Mouse (Mus musculus) limb, embryonic 11.5 days (tissue): ENCODE results near the gene Mfsd5. TPM values are rescaled to one million over a fixed set of nuclear protein-coding genes. Genes with fewer than 3 reads are reported as not detected.
A peak's percentile ranks its signal among the peaks of the same experiment; 100 is the strongest.

Experiments used
- ATAC-seq: fragments of 200-750 bp; cut with Nextera tagmentation; 2 replicates; pipeline ENCODE4 v1.8.0; 2017; ENCODE audit warnings: low read depth; ENCODE audit not compliant: insufficient number of reproducible peaks, low FRiP score, low TSS enrichment
- DNase-seq: peaks from one replicate; pipeline ENCODE4 v3.0.0-alpha.2; 2015; ENCODE audit warnings: low spot score
- H3K27ac ChIP-seq: fragments of 300-500 bp; sonication (generic); replicated peaks from 2 replicates; pipeline ENCODE4 v1.5.1; 2014; ENCODE audit warnings: low read depth, mild to moderate bottlenecking, low read length
- H3K27me3 ChIP-seq: fragments of 300-500 bp; sonication (generic); 2 replicates; pipeline ENCODE4 v1.6.1; 2014; ENCODE audit warnings: mild to moderate bottlenecking, low read length, mixed read lengths; ENCODE audit not compliant: control insufficient read depth, insufficient read depth
- H3K36me3 ChIP-seq: fragments of 300-500 bp; sonication (generic); 2 replicates; pipeline ENCODE4 v1.6.1; 2014; ENCODE audit warnings: mild to moderate bottlenecking, low read length, moderate library complexity, mixed read lengths; ENCODE audit not compliant: control insufficient read depth, insufficient read depth
- H3K4me1 ChIP-seq: fragments of 300-500 bp; sonication (generic); 2 replicates; pipeline ENCODE4 v1.6.1; 2014; ENCODE audit warnings: low read length, mixed read lengths; ENCODE audit not compliant: control insufficient read depth, insufficient read depth
- H3K4me2 ChIP-seq: fragments of 300-500 bp; sonication (generic); 2 replicates; pipeline ENCODE4 v1.6.1; 2014; ENCODE audit warnings: low read depth, mild to moderate bottlenecking, moderate library complexity; ENCODE audit not compliant: severe bottlenecking
- H3K4me3 ChIP-seq: fragments of 300-500 bp; sonication (generic); 2 replicates; pipeline ENCODE4 v1.5.1; 2014; ENCODE audit warnings: low read depth, low read length
- H3K9ac ChIP-seq: fragments of 300-500 bp; sonication (generic); 2 replicates; pipeline ENCODE4 v1.6.1; 2014; ENCODE audit warnings: mild to moderate bottlenecking, low read length
- H3K9me3 ChIP-seq: fragments of 300-500 bp; sonication (generic); 2 replicates; pipeline ENCODE4 v1.6.1; 2016; ENCODE audit warnings: low read length; ENCODE audit not compliant: control insufficient read depth
- WGBS: fragments of 180-500 bp; shearing (Covaris S2); extraction: QIAGEN DNeasy Blood & Tissue Kit; methylation state at CpG from one replicate; pipeline ENCODE4 v1.1.7; 2014; 5-methylcytosine and 5-hydroxymethylcytosine counted together
- polyA plus RNA-seq: library from polyadenylated mRNA; unstranded; fragments of >200 nt; fragmentation: Nextera tagmentation; extraction: Ambion mirVana; gene quantifications from 2 replicates; pipeline ENCODE4 v1.2.1, GENCODE M21; 2014

Gene Mfsd5
- polyA plus RNA-seq, 1 experiment from 2014 or later, result 62.8 TPM

- under 1% methylated on average over 42 of the region's 44 CpGs for WGBS
- H3K4me1 ChIP-seq, result peaks cover 60% of the 10 kb centered on the region
- H3K36me3 ChIP-seq, result no peaks in the 10 kb centered on the region; the same call in 1 of the 2 replicates
- peak overlapping the region; percentile 59 for H3K9ac ChIP-seq
- H3K27ac ChIP-seq, result peak overlapping the region; percentile 99
- peak; percentile 80 for DNase-seq
- peak overlapping the region; percentile 84 for H3K4me2 ChIP-seq
- ATAC-seq, result peak; percentile 35
- peak overlapping the region; percentile 65 for H3K4me3 ChIP-seq
- H3K27me3 ChIP-seq, result no peaks in the 10 kb centered on the region
- H3K9me3 ChIP-seq, result no peaks in the 10 kb centered on the region
Measured at GRCm38 (mm10) chr15:102245891-102246741, 33.1 kb upstream of the Mfsd5 start.

GRCm38 (mm10) chr15:102246866-102247251, 32.4 kb upstream of the Mfsd5 start:
- Histone ChIP-seq H3K4me3 (peak overlapping the region; percentile 65), H3K4me1 (peaks cover 60% of the 10 kb centered on the region), H3K4me2 (peak overlapping the region; percentile 84), H3K9me3 (no peaks in the 10 kb centered on the region), H3K9ac (peak overlapping the region; percentile 72), H3K36me3 (no peaks in the 10 kb centered on the region), H3K27ac (peak overlapping the region; percentile 99), H3K27me3 (no peaks in the 10 kb centered on the region)
- DNase-seq (peak; percentile 96), ATAC-seq (peak; percentile 41)
- WGBS, result under 1% methylated on average over 33 of the region's 35 CpGs

- under 1% methylated on average over 54 of the region's 65 CpGs for WGBS
- ATAC-seq (peak; percentile 26; the same call in 1 of the 2 replicates), DNase-seq (peak; percentile 80)
- H3K9ac ChIP-seq, result peak overlapping the region; percentile 72
- H3K4me3 ChIP-seq, result peak overlapping the region; percentile 65
- H3K36me3 ChIP-seq, result no peaks in the 10 kb centered on the region
- H3K27ac ChIP-seq, result peak overlapping the region; percentile 99
- H3K4me2 ChIP-seq, result peak overlapping the region; percentile 84
- no peaks in the 10 kb centered on the region for H3K9me3 ChIP-seq
- peaks cover 60% of the 10 kb centered on the region for H3K4me1 ChIP-seq
- H3K27me3 ChIP-seq, result no peaks in the 10 kb centered on the region
Measured at GRCm38 (mm10) chr15:102247252-102248130, 31.8 kb upstream of the Mfsd5 start.

GRCm38 (mm10) chr15:102248131-102248811, 31.0 kb upstream of the Mfsd5 start:
- no peaks in the 10 kb centered on the region for H3K36me3 ChIP-seq
- peak overlapping the region; percentile 99 for H3K27ac ChIP-seq
- no peaks in the 10 kb centered on the region for H3K9me3 ChIP-seq
- 1% methylated on average over 8 of the region's 8 CpGs for WGBS
- peak overlapping the region; percentile 72 for H3K9ac ChIP-seq
- ATAC-seq (peak; percentile 10), DNase-seq (peak; percentile 82)
- peak overlapping the region; percentile 65 for H3K4me3 ChIP-seq
- H3K27me3 ChIP-seq, result no peaks in the 10 kb centered on the region
- H3K4me1 ChIP-seq, result peaks cover 55% of the 10 kb centered on the region
- peak overlapping the region; percentile 84 for H3K4me2 ChIP-seq

GRCm38 (mm10) chr15:102248812-102249191, 30.5 kb upstream of the Mfsd5 start:
- Histone ChIP-seq H3K4me2 (peak overlapping the region; percentile 84), H3K9me3 (no peaks in the 10 kb centered on the region), H3K4me3 (peak overlapping the region; percentile 65), H3K36me3 (no peaks in the 10 kb centered on the region), H3K27me3 (no peaks in the 10 kb centered on the region), H3K9ac (peak overlapping the region; percentile 30; the same call in 1 of the 2 replicates), H3K27ac (peak overlapping the region; percentile 99), H3K4me1 (peaks cover 50% of the 10 kb centered on the region)
- ATAC-seq (peak; percentile 27), DNase-seq (peak; percentile 88)
- 5% methylated on average over 3 of the region's 3 CpGs for WGBS

- DNase-seq, result peak; percentile 84
Measured at GRCm38 (mm10) chr15:102249251-102249691, 30.0 kb upstream of the Mfsd5 start.

GRCm38 (mm10) chr15:102249967-102250366, 29.3 kb upstream of the Mfsd5 start:
- DNase-seq (no peak), ATAC-seq (no peak)
- Histone ChIP-seq H3K27ac (peak overlapping the region; percentile 99), H3K4me3 (peak overlapping the region; percentile 65), H3K36me3 (no peaks in the 10 kb centered on the region), H3K4me1 (peaks cover 49% of the 10 kb centered on the region), H3K4me2 (peak overlapping the region; percentile 84), H3K27me3 (no peaks in the 10 kb centered on the region), H3K9ac (peak overlapping the region; percentile 64), H3K9me3 (no peaks in the 10 kb centered on the region)
- 22% methylated on average over 9 of the region's 9 CpGs for WGBS

More at GRCm38 (mm10) chr15:102249251-102249691, 30.0 kb upstream of the Mfsd5 start:
- no peaks in the 10 kb centered on the region for H3K36me3 ChIP-seq
- H3K27me3 ChIP-seq, result no peaks in the 10 kb centered on the region
- H3K4me3 ChIP-seq, result peak overlapping the region; percentile 65
- 0% methylated on average over 13 of the region's 13 CpGs for WGBS
- peaks cover 50% of the 10 kb centered on the region for H3K4me1 ChIP-seq
- peak overlapping the region; percentile 64; the same call in 1 of the 2 replicates for H3K9ac ChIP-seq
- H3K4me2 ChIP-seq, result peak overlapping the region; percentile 84
- no peaks in the 10 kb centered on the region for H3K9me3 ChIP-seq
- peak; percentile 48 for ATAC-seq
- peak overlapping the region; percentile 99 for H3K27ac ChIP-seq
